Mouse (Mus musculus) intestine, postnatal 0 days (tissue): ENCODE data around the gene Mdh1b. TPM values are rescaled to one million over a fixed set of nuclear protein-coding genes. Genes with fewer than 3 reads are reported as not detected.

Experiments used
- ATAC-seq: fragments of 200-750 bp; cut with Nextera tagmentation; 2 replicates; pipeline ENCODE4 v1.8.0; 2017; ENCODE audit warnings: mild to moderate bottlenecking, moderate TSS enrichment, moderate library complexity
- H3K27ac ChIP-seq: fragments of 300-500 bp; sonication (generic); 2 replicates; pipeline ENCODE4 v1.5.1; 2014; ENCODE audit warnings: mild to moderate bottlenecking, low read depth, low read length, moderate library complexity
- H3K27me3 ChIP-seq: fragments of 300-500 bp; sonication (generic); replicated peaks from 2 replicates; pipeline ENCODE4 v1.6.1; 2014; ENCODE audit warnings: low read length, mixed read lengths; ENCODE audit not compliant: control insufficient read depth, insufficient read depth
- H3K36me3 ChIP-seq: fragments of 300-500 bp; sonication (generic); 2 replicates; pipeline ENCODE4 v1.6.1; 2014; ENCODE audit warnings: mild to moderate bottlenecking, moderate library complexity; ENCODE audit not compliant: control insufficient read depth, insufficient read depth
- H3K4me1 ChIP-seq: fragments of 300-500 bp; sonication (generic); replicated peaks from 2 replicates; pipeline ENCODE4 v1.6.1; 2014; ENCODE audit warnings: antibody characterized with exemption, low read length, mixed read lengths; ENCODE audit not compliant: control insufficient read depth, insufficient read depth
- H3K4me2 ChIP-seq: fragments of 300-500 bp; sonication (generic); replicated peaks from 2 replicates; pipeline ENCODE4 v1.6.1; 2014; ENCODE audit warnings: low read depth, mild to moderate bottlenecking, moderate library complexity
- H3K4me3 ChIP-seq: fragments of 300-500 bp; sonication (generic); 2 replicates; pipeline ENCODE4 v1.5.1; 2014; ENCODE audit warnings: low read depth, low read length
- H3K9ac ChIP-seq: fragments of 300-500 bp; sonication (generic); 2 replicates; pipeline ENCODE4 v1.6.1; 2014; ENCODE audit warnings: mild to moderate bottlenecking, low read depth, low read length
- H3K9me3 ChIP-seq: fragments of 300-500 bp; sonication (generic); 2 replicates; pipeline ENCODE4 v1.6.1; 2016; ENCODE audit warnings: mixed run types; ENCODE audit not compliant: control insufficient read depth
- CTCF ChIP-seq: sonication (generic); IDR thresholded peaks from 2 replicates; pipeline ENCODE4 v1.5.1; 2016; ENCODE audit warnings: low read depth, mild to moderate bottlenecking, control low read depth, antibody characterized with exemption, moderate library complexity
- WGBS: fragments of 180-500 bp; shearing (Covaris S2); extraction: QIAGEN DNeasy Blood & Tissue Kit; methylation state at CpG from one replicate; pipeline ENCODE4 v1.1.7; 2014; 5-methylcytosine and 5-hydroxymethylcytosine counted together
- polyA plus RNA-seq: library from polyadenylated mRNA; unstranded; fragments of >200 nt; fragmentation: Nextera tagmentation; extraction: Ambion mirVana; gene quantifications from 2 replicates; pipeline ENCODE4 v1.2.1, GENCODE M21; 2015

Mdh1b gene
- polyA plus RNA-seq, 1 experiment from 2014 or later = not detected

DNA sequence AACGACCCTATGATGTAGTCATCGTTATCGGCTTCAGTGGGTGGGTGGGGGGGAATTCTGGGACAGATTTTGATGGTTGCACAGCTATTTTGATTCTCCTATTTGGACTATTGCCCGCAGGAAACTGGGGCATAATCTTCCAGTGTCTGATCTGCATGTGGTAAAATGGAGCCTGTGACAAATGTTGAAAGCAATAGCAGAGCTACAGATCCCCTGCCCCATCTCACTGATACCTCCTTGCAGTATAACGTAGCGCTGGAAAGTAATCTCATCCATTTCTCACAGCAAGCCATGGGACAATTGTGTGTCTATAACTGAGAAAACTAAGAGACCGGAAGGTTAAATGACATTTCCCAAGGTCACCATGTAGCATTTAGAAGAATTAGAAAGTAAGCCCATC is 34.3 kb upstream of the Mdh1b start:
- ATAC-seq = no peak
- Histone ChIP-seq H3K9me3 (no peaks in the 10 kb centered on the region), H3K27me3 (no peaks in the 10 kb centered on the region), H3K4me1 (no peaks in the 10 kb centered on the region), H3K4me3 (no peak overlapping the region), H3K9ac (no peak overlapping the region), H3K27ac (no peak overlapping the region), H3K36me3 (no peaks in the 10 kb centered on the region), H3K4me2 (no peak overlapping the region)
- WGBS = 88% methylated on average over 7 of the region's 7 CpGs
- TF ChIP-seq CTCF = no peak

DNA sequence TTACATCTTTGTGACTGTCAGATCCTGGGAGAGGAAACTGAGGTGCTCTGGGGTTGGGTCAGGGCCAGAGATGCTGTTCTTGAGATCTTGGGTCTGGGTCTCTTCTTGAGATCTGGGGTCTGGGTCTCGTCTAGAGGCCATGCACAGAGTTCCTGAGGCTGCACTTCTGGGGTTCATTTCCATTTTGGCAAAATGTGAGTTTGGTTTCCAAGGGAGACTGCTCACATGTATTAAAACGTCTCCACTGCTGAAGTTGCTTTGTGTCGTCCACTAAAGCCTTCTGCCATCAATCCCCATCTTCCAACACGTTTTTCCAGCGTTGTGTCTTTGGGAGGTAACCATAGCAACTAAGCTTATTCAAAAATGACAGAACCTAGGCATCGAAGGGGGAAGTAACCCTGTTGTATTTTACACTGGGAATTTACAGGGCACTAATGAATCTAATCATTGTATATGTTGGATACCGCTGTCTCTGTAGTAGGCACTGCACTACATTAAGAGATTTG is 33.8 kb upstream of the Mdh1b start:
- no peak for TF ChIP-seq CTCF
- H3K4me3 ChIP-seq = no peak overlapping the region
- H3K4me2 ChIP-seq = no peak overlapping the region
- WGBS = 57% methylated on average over 7 of the region's 7 CpGs
- no peaks in the 10 kb centered on the region for H3K4me1 ChIP-seq
- H3K27ac ChIP-seq = no peak overlapping the region
- no peak overlapping the region for H3K9ac ChIP-seq
- no peak for ATAC-seq
- H3K27me3 ChIP-seq = no peaks in the 10 kb centered on the region
- no peaks in the 10 kb centered on the region for H3K9me3 ChIP-seq
- no peaks in the 10 kb centered on the region for H3K36me3 ChIP-seq

DNA sequence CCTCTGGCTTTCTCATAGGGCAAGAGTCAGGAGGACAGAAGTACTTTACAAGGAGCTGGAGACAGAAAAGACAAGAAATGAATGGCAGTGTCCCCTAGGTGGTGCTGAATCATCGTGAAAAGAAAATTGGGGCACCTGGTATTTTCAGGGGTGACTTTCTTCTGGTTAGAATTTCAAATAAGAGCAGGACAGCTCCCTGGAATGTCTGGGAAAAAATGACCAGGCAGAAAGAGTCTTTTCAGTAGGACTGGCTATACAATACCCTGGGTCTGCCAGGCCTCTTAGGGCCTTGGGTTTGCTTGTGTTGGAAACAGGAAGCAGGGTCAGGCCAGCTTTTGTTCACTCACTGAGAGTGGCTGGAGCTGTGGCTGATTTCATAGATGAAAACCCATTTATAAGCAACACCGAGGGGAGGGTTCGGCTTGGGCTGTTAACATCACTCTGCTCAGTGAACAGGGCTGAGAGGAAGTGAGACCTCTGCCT is 33.1 kb upstream of the Mdh1b start:
- no peak for ATAC-seq
- H3K9ac ChIP-seq = no peak overlapping the region
- H3K4me1 ChIP-seq = no peaks in the 10 kb centered on the region
- H3K4me2 ChIP-seq = no peak overlapping the region
- 29% methylated on average over 3 of the region's 3 CpGs for WGBS
- H3K4me3 ChIP-seq = no peak overlapping the region
- H3K9me3 ChIP-seq = no peaks in the 10 kb centered on the region
- H3K27ac ChIP-seq = no peak overlapping the region
- TF ChIP-seq CTCF = peak; percentile 70
- no peaks in the 10 kb centered on the region for H3K36me3 ChIP-seq
- H3K27me3 ChIP-seq = no peaks in the 10 kb centered on the region

DNA sequence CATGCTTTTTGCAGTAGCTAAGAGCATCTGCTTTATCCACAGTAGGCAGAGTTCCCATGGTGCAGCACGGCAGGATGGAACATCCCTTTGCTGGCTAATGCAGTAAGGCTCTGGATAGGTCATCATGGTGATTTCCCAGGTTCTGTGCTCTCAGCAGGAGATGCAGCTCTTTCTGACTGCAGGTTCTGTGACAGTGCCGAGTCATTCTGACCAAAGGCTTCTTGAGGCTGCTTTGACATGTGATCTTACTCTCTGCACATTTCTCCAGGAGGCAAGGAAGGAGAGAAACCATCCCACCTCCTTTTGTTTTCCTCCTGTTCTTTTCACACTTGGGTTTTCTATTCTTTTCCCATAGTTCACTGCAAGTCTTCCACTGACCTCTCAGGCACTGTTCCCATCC is 25.9 kb upstream of the Mdh1b start:
- no peak for ATAC-seq
- Histone ChIP-seq H3K4me3 (no peak overlapping the region), H3K9me3 (no peaks in the 10 kb centered on the region), H3K4me2 (no peak overlapping the region), H3K9ac (no peak overlapping the region), H3K4me1 (no peaks in the 10 kb centered on the region), H3K36me3 (peaks cover 16% of the 10 kb centered on the region; the same call in 1 of the 2 replicates), H3K27me3 (no peaks in the 10 kb centered on the region), H3K27ac (no peak overlapping the region)
- 64% methylated on average over 2 of the region's 2 CpGs for WGBS
- no peak for TF ChIP-seq CTCF

DNA sequence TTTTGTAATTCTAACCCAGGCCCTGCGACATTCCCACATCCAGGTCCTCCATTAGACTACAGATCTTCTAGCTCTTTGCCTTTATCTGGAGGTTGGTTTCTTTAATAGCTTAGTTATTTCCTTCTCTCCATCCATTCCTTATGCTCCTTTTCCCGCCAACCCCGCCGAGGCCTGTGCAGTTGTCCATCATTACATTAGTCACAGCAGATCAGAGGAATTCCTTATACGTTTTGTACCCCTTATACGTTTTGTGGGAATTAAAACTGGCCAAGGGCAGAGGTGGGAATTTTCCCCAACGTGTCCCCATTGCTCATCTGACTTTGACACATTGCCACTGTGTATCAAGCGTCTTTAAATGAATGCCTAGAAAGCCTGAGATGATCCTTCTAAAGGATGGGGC is 322 bp downstream of the Mdh1b start:
- 50% methylated on average over 8 of the region's 8 CpGs for WGBS
- Histone ChIP-seq H3K27me3 (peaks cover 7% of the 10 kb centered on the region; the same call in 1 of the 2 replicates), H3K4me2 (peak overlapping the region; percentile 65), H3K4me1 (peaks cover 4% of the 10 kb centered on the region), H3K27ac (no peak overlapping the region), H3K9me3 (no peaks in the 10 kb centered on the region), H3K4me3 (peak overlapping the region; percentile 54), H3K9ac (peak overlapping the region; percentile 60; the same call in 1 of the 2 replicates), H3K36me3 (no peaks in the 10 kb centered on the region)
- no peak for ATAC-seq
- TF ChIP-seq CTCF = no peak

DNA sequence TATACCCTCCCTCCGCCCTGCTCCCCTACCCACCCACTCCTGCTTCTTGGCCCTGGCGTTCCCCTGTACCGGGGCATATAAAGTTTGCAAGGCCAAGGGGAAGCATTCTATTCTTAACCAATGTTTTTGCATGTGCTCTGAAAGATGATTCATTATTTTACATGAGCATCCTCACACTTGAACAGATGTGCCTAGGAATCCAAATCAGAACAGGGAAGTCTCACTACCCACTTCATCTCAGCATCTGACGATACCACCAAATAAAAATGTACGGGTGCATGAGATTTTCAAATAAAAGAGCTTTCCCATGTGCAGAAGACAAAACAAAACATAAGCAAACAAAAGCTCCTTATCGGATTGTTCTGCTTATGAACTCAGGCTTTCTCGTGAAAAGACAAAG is 10.0 kb downstream of the Mdh1b start:
- no peak for ATAC-seq

DNA sequence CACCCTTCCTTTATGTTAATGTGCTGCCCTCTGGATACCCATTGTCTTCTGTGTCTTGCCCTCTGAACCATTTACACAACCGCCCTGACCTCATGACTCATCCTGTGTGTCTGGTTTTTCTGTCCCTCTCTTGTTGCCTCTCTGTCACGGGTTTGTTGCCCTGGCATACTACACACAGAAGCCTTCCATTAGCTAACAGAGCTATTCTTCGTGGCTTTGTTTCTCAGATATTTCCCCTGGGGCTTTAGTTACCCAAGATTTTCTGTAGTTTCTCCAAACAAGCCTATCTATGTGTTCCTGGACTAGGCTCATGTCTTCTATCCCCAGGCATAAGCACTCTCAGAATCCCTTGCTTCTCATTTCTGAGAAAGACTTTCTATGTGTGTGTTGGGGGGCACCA is 21.2 kb downstream of the Mdh1b start:
- no peak overlapping the region for H3K4me3 ChIP-seq
- H3K4me2 ChIP-seq = no peak overlapping the region
- TF ChIP-seq CTCF = no peak
- no peak overlapping the region for H3K9ac ChIP-seq
- 67% methylated on average over 3 of the region's 3 CpGs for WGBS
- ATAC-seq = no peak
- H3K9me3 ChIP-seq = no peaks in the 10 kb centered on the region
- no peaks in the 10 kb centered on the region for H3K36me3 ChIP-seq
- no peaks in the 10 kb centered on the region for H3K4me1 ChIP-seq
- H3K27ac ChIP-seq = no peak overlapping the region
- H3K27me3 ChIP-seq = no peaks in the 10 kb centered on the region

More for the DNA sequence above, 10.0 kb downstream of the Mdh1b start:
- H3K9ac ChIP-seq = no peak overlapping the region
- no peaks in the 10 kb centered on the region for H3K4me1 ChIP-seq
- H3K36me3 ChIP-seq = no peaks in the 10 kb centered on the region
- H3K27ac ChIP-seq = no peak overlapping the region
- H3K27me3 ChIP-seq = no peaks in the 10 kb centered on the region
- WGBS = 82% methylated on average over 7 of the region's 7 CpGs
- H3K4me2 ChIP-seq = no peak overlapping the region
- no peak for TF ChIP-seq CTCF
- no peaks in the 10 kb centered on the region for H3K9me3 ChIP-seq
- no peak overlapping the region for H3K4me3 ChIP-seq
